Mouse (Mus musculus): Measurements from ENCODE around the gene Galnt10.

- TF ChIP-seq CTCF (IDR thresholded peaks at IDR 0.05; ENCODE audit: low read depth, low read length): no peak
- TF ChIP-seq POLR2A (IDR thresholded peaks at IDR 0.05; ENCODE audit: borderline replicate concordance, low read depth, low read length): no peak
Measured at GRCm38 (mm10) chr11:57706620-57707019, 61.4 kb downstream of the Galnt10 start.
